Mouse (Mus musculus): ENCODE measurements around the gene Cox4i2. TPM values are rescaled to one million over a fixed set of nuclear protein-coding genes. Genes with fewer than 3 reads are reported as not detected.

Cox4i2 gene
- polyA plus RNA-seq, 1 experiment from 2014 or later = 6.7 TPM

GRCm38 (mm10) chr2:152729013-152729635 lies 24.8 kb upstream of the Cox4i2 start:
- peak overlapping the region; percentile 18; the same call in 1 of the 2 replicates for H3K27ac ChIP-seq (ENCODE audit: low read depth, low read length)
- H3K4me2 ChIP-seq (ENCODE audit: low read length) = no peak overlapping the region
- no peak overlapping the region for H3K9ac ChIP-seq (ENCODE audit: low read depth, low read length)
- ATAC-seq = no peak
- 59% methylated on average over 8 of the region's 8 CpGs for WGBS
- H3K4me1 ChIP-seq (ENCODE audit: control insufficient read depth, insufficient read depth, low read depth, low read length) = peaks cover 6% of the 10 kb centered on the region
- H3K4me3 ChIP-seq (ENCODE audit: low read length) = no peak overlapping the region
- H3K36me3 ChIP-seq (ENCODE audit: control insufficient read depth, insufficient read depth, low read length) = no peaks in the 10 kb centered on the region
- no peaks in the 10 kb centered on the region for H3K9me3 ChIP-seq (ENCODE audit: control insufficient read depth, low read length)
- H3K27me3 ChIP-seq (replicated peaks; ENCODE audit: control insufficient read depth, insufficient read depth, low read length) = no peaks in the 10 kb centered on the region

GRCm38 (mm10) chr2:152729636-152730020 lies 24.3 kb upstream of the Cox4i2 start:
- Histone ChIP-seq H3K9me3 (ENCODE audit: control insufficient read depth, low read length) (no peaks in the 10 kb centered on the region), H3K27ac (ENCODE audit: low read depth, low read length) (peak overlapping the region; percentile 62; the same call in 1 of the 2 replicates), H3K27me3 (replicated peaks; ENCODE audit: control insufficient read depth, insufficient read depth, low read length) (no peaks in the 10 kb centered on the region), H3K4me1 (ENCODE audit: control insufficient read depth, insufficient read depth, low read depth, low read length) (peaks cover 11% of the 10 kb centered on the region), H3K9ac (ENCODE audit: low read depth, low read length) (no peak overlapping the region), H3K4me3 (ENCODE audit: low read length) (no peak overlapping the region), H3K36me3 (ENCODE audit: control insufficient read depth, insufficient read depth, low read length) (no peaks in the 10 kb centered on the region), H3K4me2 (ENCODE audit: low read length) (no peak overlapping the region)
- 39% methylated on average over 7 of the region's 7 CpGs for WGBS
- peak; percentile 62 for ATAC-seq

DNA sequence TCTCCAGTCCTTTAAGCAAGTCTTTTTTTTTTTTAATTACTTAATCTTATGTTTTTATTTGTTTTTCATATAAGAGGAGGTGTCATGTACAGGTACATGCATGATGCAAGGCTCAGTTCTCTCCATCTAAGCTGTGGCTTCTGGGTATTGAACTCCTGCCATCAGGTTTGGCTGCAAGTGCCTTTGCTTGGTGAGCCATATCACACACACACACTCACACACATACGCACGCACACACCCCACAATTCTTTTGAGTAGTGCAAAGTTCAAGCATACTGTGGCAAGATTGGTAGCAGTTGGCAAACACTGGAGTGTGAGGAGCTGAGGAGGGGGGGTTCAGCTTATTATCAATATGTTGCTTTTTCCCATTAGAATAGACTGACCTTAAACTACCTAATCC lies 20.8 kb upstream of the Cox4i2 start:
- WGBS = 81% methylated on average over 2 of the region's 2 CpGs
- Histone ChIP-seq H3K4me2 (ENCODE audit: low read length) (no peak overlapping the region), H3K36me3 (ENCODE audit: control insufficient read depth, insufficient read depth, low read length) (no peaks in the 10 kb centered on the region), H3K9me3 (ENCODE audit: control insufficient read depth, low read length) (no peaks in the 10 kb centered on the region), H3K9ac (ENCODE audit: low read depth, low read length) (no peak overlapping the region), H3K27ac (ENCODE audit: low read depth, low read length) (no peak overlapping the region), H3K4me3 (ENCODE audit: low read length) (no peak overlapping the region), H3K4me1 (ENCODE audit: control insufficient read depth, insufficient read depth, low read depth, low read length) (peaks cover 29% of the 10 kb centered on the region), H3K27me3 (replicated peaks; ENCODE audit: control insufficient read depth, insufficient read depth, low read length) (no peaks in the 10 kb centered on the region)
- ATAC-seq = no peak

- 13% methylated on average over 10 of the region's 10 CpGs for WGBS
- peak; percentile 0; the same call in 1 of the 2 replicates for ATAC-seq
- H3K36me3 ChIP-seq (ENCODE audit: control insufficient read depth, insufficient read depth, low read length) = no peaks in the 10 kb centered on the region
- peak overlapping the region; percentile 54 for H3K9ac ChIP-seq (ENCODE audit: low read depth, low read length)
- H3K4me1 ChIP-seq (ENCODE audit: control insufficient read depth, insufficient read depth, low read depth, low read length) = peaks cover 33% of the 10 kb centered on the region
- H3K4me2 ChIP-seq (ENCODE audit: low read length) = peak overlapping the region; percentile 91
- H3K4me3 ChIP-seq (ENCODE audit: low read length) = peak overlapping the region; percentile 47
- H3K27ac ChIP-seq (ENCODE audit: low read depth, low read length) = peak overlapping the region; percentile 48
- no peaks in the 10 kb centered on the region; the same call in 1 of the 2 replicates for H3K27me3 ChIP-seq (replicated peaks; ENCODE audit: control insufficient read depth, insufficient read depth, low read length)
- no peaks in the 10 kb centered on the region for H3K9me3 ChIP-seq (ENCODE audit: control insufficient read depth, low read length)
These were observed 19.5 kb upstream of the Cox4i2 start for GRCm38 (mm10) chr2:152734501-152734900.

GRCm38 (mm10) chr2:152734984-152735383 lies 19.0 kb upstream of the Cox4i2 start:
- under 1% methylated on average over 27 of the region's 28 CpGs for WGBS

GRCm38 (mm10) chr2:152736090-152736601 lies 17.8 kb upstream of the Cox4i2 start, which contains the start of gene Id1:
Gene Id1 (plus strand): TSS chr2:152736251.
- Histone ChIP-seq H3K27ac (ENCODE audit: low read depth, low read length) (peak within 1 kb of the TSS; percentile 79), H3K9ac (ENCODE audit: low read depth, low read length) (peak within 1 kb of the TSS; percentile 54), H3K4me3 (ENCODE audit: low read length) (peak within 1 kb of the TSS; percentile 47), H3K4me2 (ENCODE audit: low read length) (peak within 1 kb of the TSS; percentile 91), H3K36me3 (ENCODE audit: control insufficient read depth, insufficient read depth, low read length) (no peaks in the 10 kb centered on the region), H3K4me1 (ENCODE audit: control insufficient read depth, insufficient read depth, low read depth, low read length) (peaks cover 30% of the 10 kb centered on the region), H3K27me3 (replicated peaks; ENCODE audit: control insufficient read depth, insufficient read depth, low read length) (no peaks in the 10 kb centered on the region; the same call in 1 of the 2 replicates), H3K9me3 (ENCODE audit: control insufficient read depth, low read length) (no peaks in the 10 kb centered on the region)
- ATAC-seq = peak; percentile 82
- WGBS = under 1% methylated on average over 28 of the region's 28 CpGs

More at GRCm38 (mm10) chr2:152734984-152735383, 19.0 kb upstream of the Cox4i2 start:
- peak overlapping the region; percentile 79 for H3K27ac ChIP-seq (ENCODE audit: low read depth, low read length)
- H3K4me2 ChIP-seq (ENCODE audit: low read length) = peak overlapping the region; percentile 91
- no peaks in the 10 kb centered on the region; the same call in 1 of the 2 replicates for H3K27me3 ChIP-seq (replicated peaks; ENCODE audit: control insufficient read depth, insufficient read depth, low read length)
- peak; percentile 89 for ATAC-seq
- peak overlapping the region; percentile 47 for H3K4me3 ChIP-seq (ENCODE audit: low read length)
- peaks cover 30% of the 10 kb centered on the region for H3K4me1 ChIP-seq (ENCODE audit: control insufficient read depth, insufficient read depth, low read depth, low read length)
- H3K36me3 ChIP-seq (ENCODE audit: control insufficient read depth, insufficient read depth, low read length) = no peaks in the 10 kb centered on the region
- H3K9ac ChIP-seq (ENCODE audit: low read depth, low read length) = peak overlapping the region; percentile 54
- no peaks in the 10 kb centered on the region for H3K9me3 ChIP-seq (ENCODE audit: control insufficient read depth, low read length)

DNA sequence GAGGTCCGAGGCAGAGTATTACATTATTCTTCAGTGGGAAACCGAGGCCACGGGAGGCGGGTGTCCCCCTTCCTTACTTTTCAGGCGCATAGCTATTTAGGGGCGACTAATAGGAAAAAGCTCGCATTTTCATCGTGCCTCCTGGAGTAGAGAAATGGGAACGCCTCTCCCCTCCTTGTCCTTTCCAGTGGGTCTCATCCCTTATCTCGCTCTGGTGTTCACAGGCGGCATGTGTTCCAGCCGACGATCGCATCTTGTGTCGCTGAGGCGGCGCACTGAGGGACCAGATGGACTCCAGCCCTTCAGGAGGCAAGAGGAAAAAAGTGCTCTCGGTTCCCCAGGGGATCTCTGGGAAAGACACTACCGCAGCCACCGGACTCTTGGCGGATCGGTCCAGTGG lies 17.2 kb upstream of the Cox4i2 start:
- ATAC-seq = no peak
- peaks cover 30% of the 10 kb centered on the region for H3K4me1 ChIP-seq (ENCODE audit: control insufficient read depth, insufficient read depth, low read depth, low read length)
- H3K9ac ChIP-seq (ENCODE audit: low read depth, low read length) = peak overlapping the region; percentile 47
- H3K9me3 ChIP-seq (ENCODE audit: control insufficient read depth, low read length) = no peaks in the 10 kb centered on the region
- H3K27me3 ChIP-seq (replicated peaks; ENCODE audit: control insufficient read depth, insufficient read depth, low read length) = no peaks in the 10 kb centered on the region; the same call in 1 of the 2 replicates
- WGBS = under 1% methylated on average over 22 of the region's 22 CpGs
- no peaks in the 10 kb centered on the region for H3K36me3 ChIP-seq (ENCODE audit: control insufficient read depth, insufficient read depth, low read length)
- peak overlapping the region; percentile 47 for H3K4me3 ChIP-seq (ENCODE audit: low read length)
- H3K27ac ChIP-seq (ENCODE audit: low read depth, low read length) = peak overlapping the region; percentile 35
- peak overlapping the region; percentile 91 for H3K4me2 ChIP-seq (ENCODE audit: low read length)

DNA sequence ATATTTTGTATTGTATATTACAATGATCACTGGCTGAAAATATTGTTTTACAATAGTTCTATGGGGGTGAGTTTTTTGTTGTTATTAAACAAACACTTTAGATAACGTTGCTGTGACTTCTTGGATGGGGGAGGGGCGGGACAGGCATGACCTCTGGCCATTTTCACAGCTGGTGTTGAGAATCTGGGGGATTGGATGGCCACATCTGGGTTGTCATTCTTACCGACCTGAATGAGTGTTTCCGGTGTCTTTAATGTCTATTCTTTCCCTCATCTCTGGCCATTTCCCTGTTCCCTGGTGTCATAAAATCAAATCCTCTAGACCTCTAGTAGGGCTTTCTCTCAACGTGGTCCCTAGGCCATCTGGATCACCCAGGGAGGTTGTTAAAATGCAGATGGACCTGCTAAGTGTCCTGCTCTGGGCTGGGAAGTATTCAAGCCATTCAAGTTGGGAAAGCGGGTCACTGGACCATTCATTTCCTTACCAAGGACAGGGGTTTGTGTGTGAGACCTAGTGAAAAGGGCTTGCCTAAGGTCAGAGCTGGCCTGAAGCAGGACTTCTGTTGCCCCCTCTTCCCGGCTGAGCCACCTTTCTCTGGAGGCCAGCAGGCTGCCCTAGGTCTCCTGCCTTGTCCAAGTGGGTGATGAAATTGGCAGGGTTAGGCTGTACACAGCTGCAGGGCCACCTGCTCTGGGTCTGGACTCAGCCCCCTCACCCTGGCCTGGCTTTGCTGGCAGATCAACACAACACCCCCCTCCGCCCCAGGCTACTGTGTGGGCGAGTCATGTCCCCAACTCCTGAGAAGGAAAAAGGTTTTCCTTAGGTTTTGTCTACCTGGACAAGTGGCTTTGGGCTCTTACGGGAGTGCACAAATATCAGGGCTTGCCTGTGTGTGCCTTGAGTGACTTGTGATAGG lies 16.4 kb upstream of the Cox4i2 start:
- 19% methylated on average over 10 of the region's 10 CpGs for WGBS
- Histone ChIP-seq H3K9ac (ENCODE audit: low read depth, low read length) (peak overlapping the region; percentile 56), H3K27me3 (replicated peaks; ENCODE audit: control insufficient read depth, insufficient read depth, low read length) (no peaks in the 10 kb centered on the region; the same call in 1 of the 2 replicates)

More for the DNA sequence above, 16.4 kb upstream of the Cox4i2 start:
- H3K36me3 ChIP-seq (ENCODE audit: control insufficient read depth, insufficient read depth, low read length) = no peaks in the 10 kb centered on the region
- peak overlapping the region; percentile 47 for H3K4me3 ChIP-seq (ENCODE audit: low read length)
- ATAC-seq = no peak
- H3K27ac ChIP-seq (ENCODE audit: low read depth, low read length) = peak overlapping the region; percentile 67
- no peaks in the 10 kb centered on the region for H3K9me3 ChIP-seq (ENCODE audit: control insufficient read depth, low read length)
- peak overlapping the region; percentile 91 for H3K4me2 ChIP-seq (ENCODE audit: low read length)
- peaks cover 30% of the 10 kb centered on the region for H3K4me1 ChIP-seq (ENCODE audit: control insufficient read depth, insufficient read depth, low read depth, low read length)

All from hindbrain, embryonic 16.5 days (tissue).